Mouse (Mus musculus): ENCODE measurements around the gene Zc3h12c. TPM values are rescaled to one million over a fixed set of nuclear protein-coding genes. Genes with fewer than 3 reads are reported as not detected.

Zc3h12c gene
- 2.5 and 2.6 TPM in 2 replicates for polyA plus RNA-seq (2015; fragmentation: Nextera tagmentation; extraction: Ambion mirVana)

DNA sequence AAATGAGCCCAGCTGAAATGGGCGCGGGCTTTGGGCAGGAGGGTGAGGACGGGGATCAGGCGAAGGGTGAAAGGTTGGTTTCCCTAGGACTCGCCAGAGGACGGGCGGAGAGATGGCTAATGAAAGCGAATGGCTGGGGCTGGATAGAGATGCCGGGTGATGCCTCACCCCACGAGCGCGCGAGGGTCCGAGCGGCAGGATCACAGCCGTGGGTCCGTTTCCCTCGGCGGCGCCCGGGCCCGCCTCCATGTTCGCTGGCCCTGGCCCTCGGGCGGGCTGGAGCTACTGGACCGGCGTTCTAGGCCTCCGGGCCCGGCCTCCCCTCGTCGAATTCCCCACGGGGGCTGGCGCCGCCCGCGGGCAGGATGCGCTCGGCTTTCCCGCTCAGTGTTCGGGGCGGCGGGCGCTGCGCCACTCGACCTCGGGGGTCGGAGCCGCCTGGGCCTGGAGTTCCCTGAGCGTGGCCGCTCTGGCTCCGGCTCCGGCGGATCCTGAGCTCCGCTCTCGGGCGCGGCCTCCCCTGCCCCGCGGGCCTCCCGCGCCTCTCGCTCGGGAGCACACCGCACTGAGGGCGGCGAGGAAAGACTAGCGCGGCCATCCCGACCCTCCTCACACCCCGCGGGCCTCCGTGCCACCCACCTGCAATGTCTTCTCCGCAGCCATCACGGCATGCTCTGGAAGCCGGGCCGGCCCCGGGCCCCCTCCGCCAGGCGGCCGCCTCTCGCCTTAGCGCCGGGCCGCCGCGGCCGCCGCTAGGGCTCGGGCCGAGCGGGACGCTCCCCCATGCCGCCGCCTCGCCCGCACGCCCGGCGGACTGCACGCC lies at the start of gene Zc3h12c:
Gene Zc3h12c, minus strand, starts transcription at position 710 of the 823 bp plus-strand sequence.
- H3K36me3 ChIP-seq, result no peaks in the 10 kb centered on the region
- peak within 1 kb of the TSS; percentile 85 for H3K4me3 ChIP-seq (replicated peaks)
- H3K27ac ChIP-seq, result peak within 1 kb of the TSS; percentile 90
- under 1% methylated on average over 91 of the region's 100 CpGs for WGBS
- no peaks in the 10 kb centered on the region for H3K9me3 ChIP-seq
- peaks cover 3% of the 10 kb centered on the region; the same call in 1 of the 2 replicates for H3K4me1 ChIP-seq
- ATAC-seq (ENCODE audit: insufficient read depth, low FRiP score, low read depth), result peak; percentile 76
- H3K9ac ChIP-seq, result peak within 1 kb of the TSS; percentile 86
- no peaks in the 10 kb centered on the region for H3K27me3 ChIP-seq (replicated peaks)
- peak within 1 kb of the TSS; percentile 75 for H3K4me2 ChIP-seq

GRCm38 (mm10) chr9:52217636-52218035 lies 49.3 kb upstream of the Zc3h12c start:
- 52% methylated on average over 4 of the region's 4 CpGs for WGBS
- no peak for ATAC-seq (ENCODE audit: insufficient read depth, low FRiP score, low read depth)
- Histone ChIP-seq H3K27me3 (replicated peaks) (no peaks in the 10 kb centered on the region), H3K9me3 (no peaks in the 10 kb centered on the region), H3K36me3 (no peaks in the 10 kb centered on the region), H3K4me1 (no peaks in the 10 kb centered on the region), H3K9ac (no peak overlapping the region), H3K4me3 (replicated peaks) (no peak overlapping the region), H3K4me2 (no peak overlapping the region), H3K27ac (no peak overlapping the region)

DNA sequence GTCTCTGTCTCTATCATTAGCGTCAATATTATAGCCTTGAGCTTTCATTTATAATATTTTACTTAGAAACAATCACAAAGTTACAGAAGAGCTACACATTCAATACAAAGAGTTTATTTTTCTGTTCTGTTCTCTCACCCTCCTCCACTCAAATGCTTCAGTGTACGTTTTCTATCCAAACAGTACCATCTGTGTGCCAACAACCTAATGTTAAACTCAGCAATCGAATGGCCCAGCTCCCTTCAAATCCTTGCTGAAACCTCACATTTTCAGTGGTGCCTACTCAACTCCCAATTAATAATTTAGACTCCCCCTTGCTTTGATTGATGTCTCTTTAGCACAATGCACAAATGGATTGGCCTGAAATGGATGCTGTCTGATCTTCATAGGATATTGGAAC lies 46.9 kb upstream of the Zc3h12c start:
- no peak overlapping the region for H3K27ac ChIP-seq
- no peak overlapping the region for H3K9ac ChIP-seq
- H3K9me3 ChIP-seq, result no peaks in the 10 kb centered on the region
- no peaks in the 10 kb centered on the region for H3K27me3 ChIP-seq (replicated peaks)
- ATAC-seq (ENCODE audit: insufficient read depth, low FRiP score, low read depth), result no peak
- H3K36me3 ChIP-seq, result no peaks in the 10 kb centered on the region
- 81% methylated on average over 3 of the region's 3 CpGs for WGBS
- H3K4me3 ChIP-seq (replicated peaks), result no peak overlapping the region
- H3K4me2 ChIP-seq, result no peak overlapping the region
- H3K4me1 ChIP-seq, result no peaks in the 10 kb centered on the region

DNA sequence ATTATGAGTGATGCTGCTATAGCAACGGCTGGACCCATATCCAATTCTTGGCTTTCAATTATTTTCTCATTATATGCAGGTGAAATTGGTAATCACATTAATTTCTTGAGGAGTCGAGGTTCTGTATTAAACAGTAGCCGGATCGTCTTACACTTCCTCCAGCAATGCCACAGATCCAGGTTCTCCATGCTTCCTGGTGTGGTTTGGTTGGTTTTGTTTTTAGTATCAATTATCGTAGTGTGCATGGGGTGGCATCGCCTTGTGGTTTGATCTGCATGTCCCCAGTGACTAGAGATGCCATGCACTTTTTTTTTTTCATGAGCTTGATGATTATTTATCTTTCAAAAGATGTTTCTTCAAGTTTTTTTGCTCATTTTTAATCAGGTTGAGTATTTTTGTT lies 44.0 kb upstream of the Zc3h12c start:
- Histone ChIP-seq H3K9me3 (no peaks in the 10 kb centered on the region), H3K36me3 (no peaks in the 10 kb centered on the region), H3K9ac (no peak overlapping the region), H3K4me3 (replicated peaks) (no peak overlapping the region), H3K4me1 (no peaks in the 10 kb centered on the region), H3K27ac (no peak overlapping the region), H3K4me2 (no peak overlapping the region), H3K27me3 (replicated peaks) (no peaks in the 10 kb centered on the region)
- 90% methylated on average over 6 of the region's 6 CpGs for WGBS
- ATAC-seq (ENCODE audit: insufficient read depth, low FRiP score, low read depth), result no peak

- Histone ChIP-seq H3K9me3 (no peaks in the 10 kb centered on the region), H3K36me3 (no peaks in the 10 kb centered on the region), H3K4me3 (replicated peaks) (no peak overlapping the region), H3K4me1 (no peaks in the 10 kb centered on the region), H3K27ac (no peak overlapping the region), H3K4me2 (no peak overlapping the region), H3K27me3 (replicated peaks) (no peaks in the 10 kb centered on the region), H3K9ac (no peak overlapping the region)
- no peak for ATAC-seq (ENCODE audit: insufficient read depth, low FRiP score, low read depth)
- 58% methylated on average over 3 of the region's 3 CpGs for WGBS
Measured at GRCm38 (mm10) chr9:52208510-52209030, 40.2 kb upstream of the Zc3h12c start.

DNA sequence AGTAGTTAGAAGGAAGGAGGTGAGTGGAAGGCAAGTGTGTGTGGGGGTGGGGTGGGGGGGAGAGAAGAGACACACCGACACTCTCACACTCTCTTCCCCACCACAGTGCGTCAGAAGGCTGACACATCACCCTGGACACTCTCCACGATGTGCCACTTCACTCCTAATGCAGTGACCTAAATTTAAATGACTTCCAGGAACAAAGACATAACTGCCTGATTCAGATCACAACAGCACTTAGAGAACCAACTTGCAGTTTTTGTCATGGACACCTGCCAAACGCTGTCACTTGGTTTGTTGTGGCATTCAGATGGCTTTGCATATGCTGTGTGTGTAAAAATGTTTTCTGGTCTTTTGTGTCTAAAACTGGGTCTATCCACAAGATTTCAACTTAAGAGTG lies 34.8 kb upstream of the Zc3h12c start:
- no peak for ATAC-seq (ENCODE audit: insufficient read depth, low FRiP score, low read depth)
- Histone ChIP-seq H3K36me3 (no peaks in the 10 kb centered on the region), H3K9ac (no peak overlapping the region), H3K4me2 (no peak overlapping the region), H3K27ac (no peak overlapping the region), H3K4me1 (no peaks in the 10 kb centered on the region), H3K4me3 (replicated peaks) (no peak overlapping the region), H3K9me3 (no peaks in the 10 kb centered on the region), H3K27me3 (replicated peaks) (no peaks in the 10 kb centered on the region)
- WGBS, result 87% methylated on average over 4 of the region's 4 CpGs

GRCm38 (mm10) chr9:52200271-52200670 lies 31.9 kb upstream of the Zc3h12c start:
- Histone ChIP-seq H3K4me3 (replicated peaks) (no peak overlapping the region), H3K36me3 (no peaks in the 10 kb centered on the region), H3K9me3 (no peaks in the 10 kb centered on the region), H3K4me1 (no peaks in the 10 kb centered on the region), H3K27ac (no peak overlapping the region), H3K4me2 (no peak overlapping the region), H3K9ac (no peak overlapping the region), H3K27me3 (replicated peaks) (no peaks in the 10 kb centered on the region)
- 63% methylated on average over 4 of the region's 4 CpGs for WGBS
- ATAC-seq (ENCODE audit: insufficient read depth, low FRiP score, low read depth), result no peak

DNA sequence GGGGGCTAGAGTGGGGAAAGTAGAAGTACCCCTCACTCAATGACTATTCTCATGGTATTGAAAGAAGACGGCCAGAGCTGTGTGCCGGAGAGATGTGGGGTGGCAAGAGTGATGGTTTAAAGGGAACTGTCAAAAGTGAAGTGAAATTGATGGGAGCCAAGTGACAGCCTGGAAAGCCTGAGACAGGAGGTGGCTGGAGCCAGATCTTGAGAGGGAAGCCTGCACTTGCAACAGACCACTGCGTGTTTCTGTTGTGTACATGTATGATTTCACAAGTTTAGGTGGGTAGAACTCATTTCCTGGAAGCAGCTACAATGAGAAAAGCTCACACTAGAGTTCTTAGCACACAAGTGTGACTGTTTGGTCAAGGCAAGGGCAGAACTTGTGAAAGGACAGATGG lies 27.5 kb upstream of the Zc3h12c start:
- whole genome bisulfite sequencing, result 85% methylated on average over 3 of the region's 3 CpGs

GRCm38 (mm10) chr9:52193851-52194250 lies 25.5 kb upstream of the Zc3h12c start:
- 81% methylated on average over 5 of the region's 5 CpGs for WGBS
- no peak overlapping the region for H3K4me2 ChIP-seq
- no peak for ATAC-seq (ENCODE audit: insufficient read depth, low FRiP score, low read depth)
- no peak overlapping the region for H3K27ac ChIP-seq
- H3K36me3 ChIP-seq, result no peaks in the 10 kb centered on the region
- H3K9me3 ChIP-seq, result no peaks in the 10 kb centered on the region
- H3K4me1 ChIP-seq, result no peaks in the 10 kb centered on the region
- no peaks in the 10 kb centered on the region for H3K27me3 ChIP-seq (replicated peaks)
- H3K9ac ChIP-seq, result no peak overlapping the region
- no peak overlapping the region for H3K4me3 ChIP-seq (replicated peaks)

More for the DNA sequence above, 27.5 kb upstream of the Zc3h12c start:
- ATAC-seq (ENCODE audit: insufficient read depth, low FRiP score, low read depth), result no peak
- no peak overlapping the region for H3K4me2 ChIP-seq
- no peak overlapping the region for H3K4me3 ChIP-seq (replicated peaks)
- no peaks in the 10 kb centered on the region for H3K36me3 ChIP-seq
- no peaks in the 10 kb centered on the region for H3K4me1 ChIP-seq
- no peaks in the 10 kb centered on the region for H3K9me3 ChIP-seq
- H3K9ac ChIP-seq, result no peak overlapping the region
- no peaks in the 10 kb centered on the region for H3K27me3 ChIP-seq (replicated peaks)
- no peak overlapping the region for H3K27ac ChIP-seq

DNA sequence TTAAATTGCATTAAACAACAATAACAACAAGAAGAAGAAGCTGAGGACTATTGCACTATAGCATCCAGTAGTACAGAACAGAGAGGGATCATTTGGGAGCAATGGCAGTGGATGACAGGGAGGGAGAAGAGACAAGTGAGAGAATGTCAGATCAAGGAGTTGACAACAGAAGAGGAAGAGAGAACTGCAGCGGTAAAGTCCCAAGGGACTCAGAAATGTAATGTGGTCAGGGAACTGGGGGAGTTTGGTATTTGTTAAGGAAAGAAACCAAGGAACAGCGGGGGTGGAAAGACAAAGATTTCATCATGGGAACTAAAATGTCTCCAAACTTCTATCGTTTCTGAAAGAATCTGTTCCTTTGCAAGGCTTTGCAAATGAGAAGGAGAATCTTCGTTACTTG lies 22.5 kb upstream of the Zc3h12c start:
- no peak for ATAC-seq (ENCODE audit: insufficient read depth, low FRiP score, low read depth)
- no peaks in the 10 kb centered on the region for H3K4me1 ChIP-seq
- H3K9me3 ChIP-seq, result no peaks in the 10 kb centered on the region
- H3K9ac ChIP-seq, result no peak overlapping the region
- H3K27ac ChIP-seq, result no peak overlapping the region
- H3K36me3 ChIP-seq, result no peaks in the 10 kb centered on the region
- WGBS, result 89% methylated on average over 4 of the region's 4 CpGs
- no peak overlapping the region for H3K4me3 ChIP-seq (replicated peaks)
- H3K27me3 ChIP-seq (replicated peaks), result no peaks in the 10 kb centered on the region
- no peak overlapping the region for H3K4me2 ChIP-seq

GRCm38 (mm10) chr9:52188106-52188505 lies 19.7 kb upstream of the Zc3h12c start:
- Histone ChIP-seq H3K4me1 (no peaks in the 10 kb centered on the region), H3K36me3 (no peaks in the 10 kb centered on the region), H3K27ac (no peak overlapping the region), H3K27me3 (replicated peaks) (no peaks in the 10 kb centered on the region), H3K9me3 (no peaks in the 10 kb centered on the region), H3K9ac (no peak overlapping the region), H3K4me3 (replicated peaks) (no peak overlapping the region), H3K4me2 (no peak overlapping the region)
- no peak for ATAC-seq (ENCODE audit: insufficient read depth, low FRiP score, low read depth)
- 42% methylated on average over 8 of the region's 8 CpGs for WGBS

DNA sequence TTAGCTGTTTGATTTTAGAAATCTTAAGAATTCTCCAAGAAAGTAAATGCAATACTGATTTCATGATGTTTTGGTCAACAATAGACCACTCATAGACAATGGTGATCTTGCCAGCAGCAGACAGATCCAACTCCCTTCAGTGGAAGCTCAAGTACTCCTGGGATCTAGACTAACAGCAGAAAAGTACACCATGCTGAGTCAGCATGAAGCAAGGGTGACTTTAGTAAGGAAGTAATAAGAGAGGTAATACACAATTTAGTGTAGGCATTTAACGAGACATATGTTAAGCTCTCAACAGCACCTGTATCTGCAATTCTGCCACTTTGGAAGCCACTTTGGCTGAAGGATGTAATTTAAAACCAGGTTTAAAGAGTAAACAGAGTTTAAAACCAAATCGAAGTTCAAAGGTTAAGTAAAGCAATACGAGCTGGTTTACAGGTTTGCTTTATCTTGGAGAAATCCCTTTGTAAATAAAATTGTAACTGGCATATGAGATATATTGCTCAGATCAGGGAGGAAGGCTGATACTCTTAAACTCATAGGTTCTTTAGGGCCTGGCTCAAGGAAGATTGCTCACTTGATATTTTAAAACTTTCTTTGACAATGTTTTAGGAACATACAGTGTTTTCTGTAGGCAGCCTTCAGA lies 18.0 kb upstream of the Zc3h12c start:
- no peak overlapping the region for H3K27ac ChIP-seq
- H3K36me3 ChIP-seq, result no peaks in the 10 kb centered on the region
- H3K9ac ChIP-seq, result no peak overlapping the region
- no peaks in the 10 kb centered on the region for H3K9me3 ChIP-seq
- no peak overlapping the region for H3K4me2 ChIP-seq
- H3K4me3 ChIP-seq (replicated peaks), result no peak overlapping the region
- H3K4me1 ChIP-seq, result no peaks in the 10 kb centered on the region
- H3K27me3 ChIP-seq (replicated peaks), result no peaks in the 10 kb centered on the region
- ATAC-seq (ENCODE audit: insufficient read depth, low FRiP score, low read depth), result no peak
- WGBS, result 23% methylated on average over 3 of the region's 3 CpGs

Measured in stomach, embryonic 15.5 days (tissue).